Mouse (Mus musculus): Measurements from ENCODE around the gene Psmd4.
A peak's percentile ranks its signal among the peaks of the same experiment; 100 is the strongest.
"Not testable (repeated sequence)": the region's sequence is repeated elsewhere in the genome, so short reads cannot be mapped to it uniquely, and the experiment has no call there.

Gene Psmd4

DNA sequence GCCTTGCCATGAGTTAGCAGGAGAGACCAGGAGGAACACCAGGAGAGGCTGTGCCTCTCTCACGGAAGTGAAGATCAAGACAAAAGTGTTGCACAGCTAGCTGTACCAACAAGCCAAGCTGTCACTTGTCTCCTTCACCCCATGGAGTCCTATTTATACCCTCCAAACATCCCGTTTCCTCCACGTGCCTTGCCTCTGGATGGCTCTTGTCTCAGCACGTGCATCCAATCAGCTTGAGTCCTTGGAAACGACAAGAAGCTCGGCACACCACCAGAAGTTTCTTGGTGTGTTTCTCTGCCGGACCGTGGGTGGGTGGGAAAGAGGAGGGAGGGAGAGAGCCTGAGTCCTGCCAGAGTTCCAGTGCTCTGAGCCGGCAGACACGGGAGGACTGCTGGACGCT lies 17.9 kb downstream of the Psmd4 start:
- DNase-seq: no peak

GRCm38 (mm10) chr3:95020956-95021355 lies 21.5 kb downstream of the Psmd4 start:
- DNase-seq: not testable (repeated sequence)

- DNase-seq: no peak
Measured at GRCm38 (mm10) chr3:95018741-95019140, 23.7 kb downstream of the Psmd4 start.

GRCm38 (mm10) chr3:95016532-95017056 lies 25.8 kb downstream of the Psmd4 start:
- no peak for DNase-seq

GRCm38 (mm10) chr3:95015891-95016531 lies 26.4 kb downstream of the Psmd4 start:
- peak; percentile 97 for DNase-seq

- peak; percentile 99 for DNase-seq
Measured at GRCm38 (mm10) chr3:95015337-95015872, 27.0 kb downstream of the Psmd4 start, which contains the start of gene Zfp687. Gene Zfp687, minus strand, starts transcription at chr3:95015448.

DNA sequence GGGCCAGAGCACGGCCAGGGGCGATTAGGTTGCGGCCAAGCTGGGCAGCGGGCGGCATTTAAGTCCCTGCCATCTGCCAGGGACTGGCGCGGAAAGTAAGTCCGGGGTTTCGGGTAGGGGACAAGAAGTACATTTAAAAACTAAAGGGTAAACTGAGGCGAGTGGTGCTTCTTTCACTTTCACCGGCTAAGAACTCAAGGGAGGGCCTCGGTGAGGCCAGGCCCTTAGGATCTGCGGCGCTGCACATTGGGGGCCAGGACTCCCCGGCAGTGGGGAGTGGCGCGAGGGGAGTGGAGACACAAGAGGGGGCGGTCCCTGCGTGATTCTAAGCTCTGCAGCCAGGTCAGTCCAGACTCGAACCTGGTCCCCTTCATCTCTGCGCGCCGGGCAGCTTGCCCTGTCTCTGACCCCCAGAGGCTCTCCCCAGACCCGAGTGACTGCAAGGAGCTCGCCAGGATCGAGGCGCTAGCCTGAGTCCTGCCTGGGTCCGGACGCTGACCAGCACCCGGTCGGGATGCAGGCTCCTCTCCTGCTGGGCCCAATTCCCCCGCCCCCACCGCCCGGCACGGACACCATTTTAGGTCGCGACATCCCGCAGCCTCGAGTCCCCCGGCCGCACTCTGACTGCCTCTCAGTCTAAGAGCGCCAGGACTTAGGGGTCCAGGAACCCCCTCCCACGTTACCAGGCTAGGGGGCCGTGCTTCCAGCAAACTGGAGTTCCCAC lies 27.8 kb downstream of the Psmd4 start:
- DNase-seq: peak; percentile 68

DNA sequence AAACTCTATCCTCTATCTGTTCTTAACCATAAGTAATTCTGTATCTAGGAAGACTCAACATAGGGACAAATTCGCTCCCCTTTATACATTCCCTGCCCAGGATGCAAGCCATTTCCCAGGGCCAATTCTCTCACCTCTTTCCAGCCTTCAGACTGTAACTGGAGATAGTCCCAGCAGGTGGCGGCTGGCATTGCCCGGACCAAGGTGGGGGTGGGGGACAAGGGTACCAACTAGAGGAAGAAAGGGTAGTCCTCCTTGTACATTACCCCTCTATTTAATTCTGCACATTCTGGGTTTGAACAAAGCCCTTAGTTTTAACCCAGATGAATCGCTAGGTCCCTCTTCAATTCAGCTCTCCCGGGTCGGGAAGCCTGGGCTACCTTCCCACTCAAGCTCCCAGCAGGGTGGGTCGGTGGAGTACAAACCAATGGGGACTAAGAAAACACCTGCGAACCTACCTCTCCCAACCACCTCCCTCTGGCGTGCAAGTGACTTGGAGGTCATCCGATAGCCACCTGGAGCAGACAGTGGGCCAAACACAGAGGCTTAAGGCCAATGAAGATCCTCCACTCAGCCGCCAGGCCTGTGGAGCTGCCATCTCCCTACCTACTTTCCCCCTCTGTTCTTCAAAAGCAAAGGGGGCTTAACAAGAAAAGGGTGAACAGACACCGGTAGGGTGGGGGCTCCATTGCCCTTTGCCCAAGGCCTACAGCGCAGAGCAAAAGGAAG lies 28.6 kb downstream of the Psmd4 start:
- no peak for DNase-seq

GRCm38 (mm10) chr3:95012982-95013381 lies 29.4 kb downstream of the Psmd4 start:
- DNase-seq: no peak

- DNase-seq: no peak
Measured at GRCm38 (mm10) chr3:95010396-95010795, 32.0 kb downstream of the Psmd4 start.

GRCm38 (mm10) chr3:95007706-95008105 lies 34.7 kb downstream of the Psmd4 start:
- no peak for DNase-seq

- no peak for DNase-seq
Measured at GRCm38 (mm10) chr3:95005651-95006050, 36.8 kb downstream of the Psmd4 start.

- no peak for DNase-seq
Measured at GRCm38 (mm10) chr3:95003273-95003672, 39.1 kb downstream of the Psmd4 start.

GRCm38 (mm10) chr3:95002569-95002968 lies 39.8 kb downstream of the Psmd4 start:
- no peak for DNase-seq

DNA sequence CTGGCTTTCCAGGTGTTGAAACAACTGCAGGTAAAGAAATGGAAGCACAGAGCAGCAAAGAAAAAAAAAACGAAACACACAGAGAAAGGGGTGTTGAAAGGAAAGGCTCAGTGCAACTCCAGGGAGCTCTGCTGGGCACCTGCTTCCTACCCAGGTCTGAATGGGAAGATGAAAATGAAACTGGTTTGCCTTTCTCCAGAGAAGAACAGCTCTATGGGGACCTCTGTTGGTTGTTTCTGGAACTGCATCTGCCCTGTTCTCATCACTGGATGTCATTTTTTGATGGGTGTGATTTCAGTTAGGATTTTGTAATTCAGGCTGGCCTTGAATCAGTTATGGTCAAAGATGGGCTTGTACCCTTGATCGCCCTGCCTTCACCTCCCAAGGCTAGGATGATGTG lies 45.5 kb downstream of the Psmd4 start:
- DNase-seq: peak; percentile 81

- no peak for DNase-seq
Measured at GRCm38 (mm10) chr3:94989159-94989761, 53.2 kb downstream of the Psmd4 start.

GRCm38 (mm10) chr3:94987578-94987977 lies 54.8 kb downstream of the Psmd4 start:
- DNase-seq: peak; percentile 46

DNA sequence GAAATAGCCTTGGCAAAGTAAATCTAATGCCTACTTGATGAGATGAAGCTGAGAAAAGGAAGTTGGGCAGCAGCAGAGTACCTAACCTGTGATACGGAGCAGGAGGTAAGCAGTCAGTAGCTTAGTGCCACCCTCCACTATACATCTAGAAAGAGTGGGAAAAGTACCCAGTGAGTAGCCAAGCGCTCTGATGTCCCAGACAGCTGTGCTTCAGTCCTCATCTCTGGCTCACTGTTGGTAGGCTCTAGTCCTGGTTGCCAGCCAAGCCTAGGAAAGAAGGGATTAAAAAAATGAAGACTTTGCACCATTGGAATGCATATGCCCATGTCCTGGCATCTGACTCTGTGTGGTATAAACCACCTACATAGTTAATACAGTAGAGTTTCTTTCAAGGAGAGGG lies 56.9 kb downstream of the Psmd4 start:
- DNase-seq: peak; percentile 32

- no peak for DNase-seq
Measured at GRCm38 (mm10) chr3:94984312-94984711, 58.1 kb downstream of the Psmd4 start.

All from kidney, postnatal 14 days (tissue).